Mouse (Mus musculus) embryonic facial prominence, embryonic 15.5 days (tissue): ENCODE results near the gene Cd3e. TPM values are rescaled to one million over a fixed set of nuclear protein-coding genes. Genes with fewer than 3 reads are reported as not detected.

ENCODE experiments used
- ATAC-seq: fragments of 200-750 bp; cut with Nextera tagmentation; 2 replicates; pipeline ENCODE4 v1.8.0; 2017; ENCODE audit warnings: low read depth, moderate TSS enrichment; ENCODE audit not compliant: insufficient number of reproducible peaks, low FRiP score, low TSS enrichment
- H3K27ac ChIP-seq: fragments of 300-500 bp; sonication (generic); replicated peaks from 2 replicates; pipeline ENCODE4 v1.5.1; 2015; ENCODE audit warnings: mild to moderate bottlenecking, inconsistent platforms
- H3K27me3 ChIP-seq: fragments of 300-500 bp; sonication (generic); 2 replicates; pipeline ENCODE4 v1.6.1; 2015; ENCODE audit warnings: inconsistent platforms
- H3K36me3 ChIP-seq: fragments of 300-500 bp; sonication (generic); 2 replicates; pipeline ENCODE4 v1.6.1; 2015; ENCODE audit warnings: mild to moderate bottlenecking, inconsistent platforms
- H3K4me1 ChIP-seq: fragments of 300-500 bp; sonication (generic); 2 replicates; pipeline ENCODE4 v1.6.1; 2015; ENCODE audit warnings: inconsistent platforms
- H3K4me2 ChIP-seq: fragments of 300-500 bp; sonication (generic); replicated peaks from 2 replicates; pipeline ENCODE4 v1.6.1; 2015; ENCODE audit warnings: mild to moderate bottlenecking, inconsistent platforms
- H3K4me3 ChIP-seq: fragments of 300-500 bp; sonication (generic); replicated peaks from 2 replicates; pipeline ENCODE4 v1.5.1; 2015; ENCODE audit warnings: mild to moderate bottlenecking, inconsistent platforms
- H3K9ac ChIP-seq: fragments of 300-500 bp; sonication (generic); 2 replicates; pipeline ENCODE4 v1.6.1; 2015; ENCODE audit warnings: inconsistent platforms
- H3K9me3 ChIP-seq: fragments of 300-500 bp; sonication (generic); replicated peaks from 2 replicates; pipeline ENCODE4 v1.6.1; 2016; ENCODE audit warnings: inconsistent platforms
- WGBS: fragments of 180-500 bp; shearing (Covaris S2); methylation state at CpG from one replicate; pipeline ENCODE4 v1.1.7; 2015; 5-methylcytosine and 5-hydroxymethylcytosine counted together
- polyA plus RNA-seq: library from polyadenylated mRNA; unstranded; fragments of >200 nt; fragmentation: Nextera tagmentation; extraction: Ambion mirVana; gene quantifications from 2 replicates; pipeline ENCODE4 v1.2.1, GENCODE M21; 2015

Cd3e gene
- polyA plus RNA-seq, 1 experiment from 2014 or later: 0.23 TPM

GRCm38 (mm10) chr9:45014879-45015278 is 5.5 kb upstream of the Cd3e start:
- no peak overlapping the region for H3K4me3 ChIP-seq
- no peaks in the 10 kb centered on the region for H3K9me3 ChIP-seq
- no peaks in the 10 kb centered on the region for H3K36me3 ChIP-seq
- H3K4me1 ChIP-seq: no peaks in the 10 kb centered on the region
- no peak overlapping the region for H3K9ac ChIP-seq
- ATAC-seq: no peak
- no peak overlapping the region for H3K27ac ChIP-seq
- no peaks in the 10 kb centered on the region for H3K27me3 ChIP-seq
- H3K4me2 ChIP-seq: no peak overlapping the region
- WGBS: 28% methylated on average over 2 of the region's 2 CpGs

GRCm38 (mm10) chr9:45011291-45011690 is 1.9 kb upstream of the Cd3e start:
- no peak for ATAC-seq
- Histone ChIP-seq H3K4me2 (no peak overlapping the region), H3K27me3 (no peaks in the 10 kb centered on the region), H3K4me3 (no peak overlapping the region), H3K36me3 (no peaks in the 10 kb centered on the region), H3K4me1 (no peaks in the 10 kb centered on the region), H3K9me3 (no peaks in the 10 kb centered on the region), H3K27ac (no peak overlapping the region), H3K9ac (no peak overlapping the region)
- 42% methylated on average over 6 of the region's 6 CpGs for WGBS

- H3K36me3 ChIP-seq: no peaks in the 10 kb centered on the region
- 62% methylated on average over 4 of the region's 4 CpGs for WGBS
These were observed 1.0 kb upstream of the Cd3e start for GRCm38 (mm10) chr9:45010461-45010860.

GRCm38 (mm10) chr9:45008342-45008741 is 1.1 kb downstream of the Cd3e start:
- 78% methylated on average over 4 of the region's 4 CpGs for WGBS
- H3K4me3 ChIP-seq: no peak overlapping the region
- H3K9me3 ChIP-seq: no peaks in the 10 kb centered on the region
- H3K27me3 ChIP-seq: no peaks in the 10 kb centered on the region
- no peak for ATAC-seq
- no peak overlapping the region for H3K4me2 ChIP-seq
- no peaks in the 10 kb centered on the region for H3K36me3 ChIP-seq
- H3K4me1 ChIP-seq: no peaks in the 10 kb centered on the region
- no peak overlapping the region for H3K27ac ChIP-seq
- H3K9ac ChIP-seq: no peak overlapping the region

More at GRCm38 (mm10) chr9:45010461-45010860, 1.0 kb upstream of the Cd3e start:
- Histone ChIP-seq H3K27me3 (no peaks in the 10 kb centered on the region), H3K9me3 (no peaks in the 10 kb centered on the region), H3K4me1 (no peaks in the 10 kb centered on the region), H3K9ac (no peak overlapping the region), H3K27ac (no peak overlapping the region), H3K4me2 (no peak overlapping the region), H3K4me3 (no peak overlapping the region)
- no peak for ATAC-seq

- Histone ChIP-seq H3K36me3 (no peaks in the 10 kb centered on the region), H3K27me3 (no peaks in the 10 kb centered on the region), H3K4me1 (no peaks in the 10 kb centered on the region), H3K4me3 (no peak overlapping the region), H3K27ac (no peak overlapping the region), H3K9me3 (no peaks in the 10 kb centered on the region), H3K9ac (no peak overlapping the region), H3K4me2 (no peak overlapping the region)
- 71% methylated on average over 12 of the region's 12 CpGs for WGBS
- ATAC-seq: no peak
These were observed 2.0 kb downstream of the Cd3e start for GRCm38 (mm10) chr9:45007404-45007803.

- peak; percentile 73 for ATAC-seq
- H3K9me3 ChIP-seq: no peaks in the 10 kb centered on the region
- H3K4me1 ChIP-seq: no peaks in the 10 kb centered on the region
- no peak overlapping the region for H3K9ac ChIP-seq
- no peak overlapping the region for H3K27ac ChIP-seq
- no peak overlapping the region for H3K4me2 ChIP-seq
- peaks cover 6% of the 10 kb centered on the region; the same call in 1 of the 2 replicates for H3K27me3 ChIP-seq
- no peak overlapping the region for H3K4me3 ChIP-seq
- 64% methylated on average over 3 of the region's 3 CpGs for whole genome bisulfite sequencing
- no peaks in the 10 kb centered on the region for H3K36me3 ChIP-seq
These were observed 9.2 kb downstream of the Cd3e start for GRCm38 (mm10) chr9:45000249-45000648.

GRCm38 (mm10) chr9:44999776-45000175 is 9.7 kb downstream of the Cd3e start:
- WGBS: 75% methylated on average over 5 of the region's 5 CpGs
- H3K4me1 ChIP-seq: no peaks in the 10 kb centered on the region
- ATAC-seq: no peak
- no peak overlapping the region for H3K4me2 ChIP-seq
- no peak overlapping the region for H3K4me3 ChIP-seq
- H3K9me3 ChIP-seq: no peaks in the 10 kb centered on the region
- no peaks in the 10 kb centered on the region for H3K36me3 ChIP-seq
- peaks cover 6% of the 10 kb centered on the region; the same call in 1 of the 2 replicates for H3K27me3 ChIP-seq
- H3K27ac ChIP-seq: no peak overlapping the region; the same call in 1 of the 2 replicates
- H3K9ac ChIP-seq: no peak overlapping the region

GRCm38 (mm10) chr9:44999171-44999570 is 10.3 kb downstream of the Cd3e start:
- H3K4me1 ChIP-seq: no peaks in the 10 kb centered on the region
- peaks cover 6% of the 10 kb centered on the region; the same call in 1 of the 2 replicates for H3K27me3 ChIP-seq
- no peaks in the 10 kb centered on the region for H3K9me3 ChIP-seq
- ATAC-seq: no peak
- H3K4me3 ChIP-seq: no peak overlapping the region
- WGBS: 58% methylated on average over 6 of the region's 6 CpGs
- H3K36me3 ChIP-seq: no peaks in the 10 kb centered on the region
- no peak overlapping the region for H3K4me2 ChIP-seq
- H3K9ac ChIP-seq: no peak overlapping the region
- no peak overlapping the region for H3K27ac ChIP-seq

- Histone ChIP-seq H3K27ac (no peak overlapping the region), H3K27me3 (peaks cover 6% of the 10 kb centered on the region; the same call in 1 of the 2 replicates), H3K36me3 (no peaks in the 10 kb centered on the region), H3K9ac (no peak overlapping the region), H3K4me2 (no peak overlapping the region), H3K9me3 (no peaks in the 10 kb centered on the region), H3K4me1 (no peaks in the 10 kb centered on the region), H3K4me3 (no peak overlapping the region)
- WGBS: 53% methylated on average over 11 of the region's 11 CpGs
- ATAC-seq: no peak
These were observed 11.3 kb downstream of the Cd3e start for GRCm38 (mm10) chr9:44998138-44998537.

GRCm38 (mm10) chr9:44996590-44996989 is 12.8 kb downstream of the Cd3e start:
- WGBS: 92% methylated on average over 7 of the region's 7 CpGs
- Histone ChIP-seq H3K27me3 (peaks cover 6% of the 10 kb centered on the region; the same call in 1 of the 2 replicates), H3K4me2 (no peak overlapping the region), H3K36me3 (no peaks in the 10 kb centered on the region), H3K4me3 (no peak overlapping the region), H3K9me3 (no peaks in the 10 kb centered on the region), H3K4me1 (no peaks in the 10 kb centered on the region), H3K27ac (no peak overlapping the region), H3K9ac (no peak overlapping the region)
- no peak for ATAC-seq

GRCm38 (mm10) chr9:44994962-44995361 is 14.5 kb downstream of the Cd3e start:
- Histone ChIP-seq H3K27ac (no peak overlapping the region), H3K4me2 (no peak overlapping the region), H3K4me3 (no peak overlapping the region), H3K4me1 (no peaks in the 10 kb centered on the region), H3K27me3 (peaks cover 6% of the 10 kb centered on the region; the same call in 1 of the 2 replicates), H3K9ac (no peak overlapping the region), H3K9me3 (no peaks in the 10 kb centered on the region), H3K36me3 (no peaks in the 10 kb centered on the region)
- ATAC-seq: no peak
- 69% methylated on average over 4 of the region's 4 CpGs for WGBS

- no peaks in the 10 kb centered on the region for H3K36me3 ChIP-seq
- ATAC-seq: no peak
- H3K27ac ChIP-seq: no peak overlapping the region
- 0 out of 2 replicates have a peak, but pooled peaks cover 2% of the 10 kb centered on the region for H3K27me3 ChIP-seq
- H3K9me3 ChIP-seq: no peaks in the 10 kb centered on the region
- no peak overlapping the region for H3K4me2 ChIP-seq
- no peaks in the 10 kb centered on the region for H3K4me1 ChIP-seq
- WGBS: 83% methylated on average over 2 of the region's 2 CpGs
- no peak overlapping the region for H3K4me3 ChIP-seq
- H3K9ac ChIP-seq: no peak overlapping the region
These were observed 16.2 kb downstream of the Cd3e start for GRCm38 (mm10) chr9:44993268-44993667.
